Mouse (Mus musculus): Measurements from ENCODE around the gene Rapgef4. TPM values are rescaled to one million over a fixed set of nuclear protein-coding genes. Genes with fewer than 3 reads are reported as not detected.

Gene Rapgef4
- total RNA-seq, 2 experiments from 2014 or later: 207 to 220 TPM

DNA sequence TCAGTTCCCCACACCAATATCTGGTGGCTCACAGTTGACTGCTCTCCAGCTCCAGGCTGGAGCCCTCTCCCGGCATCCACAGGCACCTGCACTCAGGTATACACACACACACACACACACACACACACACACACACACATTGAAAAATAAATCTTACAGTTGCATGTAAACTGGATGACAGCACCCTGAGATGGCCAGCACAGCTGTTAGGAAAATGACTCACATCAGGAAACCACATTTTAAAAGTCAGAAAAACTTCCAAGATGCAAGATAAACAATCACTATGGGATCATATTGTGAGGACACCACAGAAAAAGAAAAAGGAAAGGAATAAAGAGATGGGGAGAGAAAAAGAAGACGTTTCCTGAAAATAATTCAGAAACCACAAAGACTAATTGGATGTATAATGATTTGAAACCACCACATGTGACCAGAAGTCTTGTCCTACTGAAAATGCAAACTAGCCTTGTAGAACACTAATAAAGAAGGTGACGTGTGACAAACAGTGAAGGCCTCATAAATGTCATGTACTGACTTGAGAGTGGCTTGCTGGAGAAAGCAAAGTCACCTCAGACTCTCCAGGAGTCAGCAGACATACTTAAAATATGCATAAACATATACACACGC, 297.3 kb downstream of the Rapgef4 start:
- intact Hi-C loops (cut with DNase I): no loop called here
- DNase-seq (ENCODE audit: low spot score in 2 of 2): no peak

DNA sequence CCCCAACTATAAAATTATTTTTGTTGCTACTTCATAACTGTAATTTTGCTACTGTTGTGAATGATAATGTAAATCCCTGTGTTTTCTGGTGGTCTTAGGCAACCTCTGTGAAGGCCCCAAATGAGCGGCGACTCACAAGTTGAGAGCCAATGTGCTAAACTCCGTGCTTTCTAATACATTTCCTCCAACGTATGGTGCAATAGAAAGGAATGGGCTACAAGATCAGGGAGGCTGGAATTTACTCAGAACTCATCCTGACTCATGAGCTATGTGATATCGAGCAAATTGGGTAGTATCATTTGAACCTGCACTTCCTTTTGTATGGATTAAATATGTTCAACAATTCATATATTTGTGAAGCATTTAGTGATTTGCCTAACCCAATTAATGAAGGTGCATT, 299.5 kb downstream of the Rapgef4 start:
- intact Hi-C loops (cut with DNase I): no loop called here
- no peak for DNase-seq (ENCODE audit: low spot score in 2 of 2)

DNA sequence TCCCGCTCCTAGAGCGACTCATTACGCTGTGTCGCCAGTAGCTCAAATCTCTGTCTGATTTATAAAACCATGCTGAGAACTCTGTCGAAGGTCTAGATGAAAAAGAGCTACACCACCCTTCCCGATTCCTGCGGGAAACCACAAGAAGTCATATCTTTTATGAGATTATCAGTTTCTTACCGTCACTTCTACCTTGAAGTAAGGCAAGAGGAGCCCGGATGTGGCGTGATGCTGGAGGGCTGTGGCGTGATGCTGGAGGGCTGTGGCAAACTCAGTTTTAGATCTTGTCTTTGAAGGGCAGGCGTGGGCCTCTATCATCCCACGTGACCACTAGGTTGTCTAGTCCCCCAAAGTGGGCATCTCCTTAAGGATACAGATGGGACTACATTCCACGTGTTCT, 300.9 kb downstream of the Rapgef4 start:
- intact Hi-C loops (cut with DNase I): no loop called here
- DNase-seq (ENCODE audit: low spot score in 2 of 2): no peak

DNA sequence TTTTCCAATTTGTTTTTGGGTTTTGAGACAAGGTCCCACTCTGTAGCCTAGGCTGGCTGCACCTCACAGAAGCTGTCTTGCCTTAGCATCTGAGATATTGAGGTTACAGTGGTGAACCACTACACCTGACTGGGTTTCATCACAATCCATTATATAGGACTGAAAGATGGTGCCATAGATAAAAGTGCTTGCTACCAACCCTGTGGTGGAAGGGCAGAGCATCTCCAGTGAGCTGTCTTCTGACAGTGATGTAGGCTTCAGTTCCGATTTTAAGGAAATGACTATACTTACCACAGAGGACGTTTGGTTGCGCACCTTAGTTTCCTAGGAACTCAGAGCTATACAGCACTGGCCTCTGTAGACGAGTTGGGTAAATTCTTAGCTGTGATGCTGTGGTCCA, 301.7 kb downstream of the Rapgef4 start:
- no peak for DNase-seq (ENCODE audit: low spot score in 2 of 2)
- intact Hi-C loops (cut with DNase I): no loop called here

DNA sequence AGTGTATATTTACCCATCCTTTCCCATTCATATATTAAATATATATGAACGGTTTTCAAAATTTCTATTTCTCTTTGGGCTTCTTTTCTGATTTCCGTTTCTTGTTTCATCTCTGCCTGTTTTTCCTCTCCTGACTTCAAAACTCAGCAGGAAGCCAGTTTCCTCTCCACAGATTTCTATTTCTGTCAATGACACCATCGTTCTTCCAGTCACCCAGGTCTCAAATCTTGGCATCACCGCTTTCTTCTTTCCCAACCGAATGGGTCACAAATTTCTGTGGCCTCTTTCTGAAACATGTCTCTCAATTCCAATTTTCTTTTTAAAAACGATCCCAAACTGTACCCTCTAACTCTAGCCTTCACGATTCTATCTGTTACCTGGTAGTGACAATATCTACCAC, 303.6 kb downstream of the Rapgef4 start:
- intact Hi-C loops (cut with DNase I): no loop called here
- DNase-seq (ENCODE audit: low spot score in 2 of 2): no peak

DNA sequence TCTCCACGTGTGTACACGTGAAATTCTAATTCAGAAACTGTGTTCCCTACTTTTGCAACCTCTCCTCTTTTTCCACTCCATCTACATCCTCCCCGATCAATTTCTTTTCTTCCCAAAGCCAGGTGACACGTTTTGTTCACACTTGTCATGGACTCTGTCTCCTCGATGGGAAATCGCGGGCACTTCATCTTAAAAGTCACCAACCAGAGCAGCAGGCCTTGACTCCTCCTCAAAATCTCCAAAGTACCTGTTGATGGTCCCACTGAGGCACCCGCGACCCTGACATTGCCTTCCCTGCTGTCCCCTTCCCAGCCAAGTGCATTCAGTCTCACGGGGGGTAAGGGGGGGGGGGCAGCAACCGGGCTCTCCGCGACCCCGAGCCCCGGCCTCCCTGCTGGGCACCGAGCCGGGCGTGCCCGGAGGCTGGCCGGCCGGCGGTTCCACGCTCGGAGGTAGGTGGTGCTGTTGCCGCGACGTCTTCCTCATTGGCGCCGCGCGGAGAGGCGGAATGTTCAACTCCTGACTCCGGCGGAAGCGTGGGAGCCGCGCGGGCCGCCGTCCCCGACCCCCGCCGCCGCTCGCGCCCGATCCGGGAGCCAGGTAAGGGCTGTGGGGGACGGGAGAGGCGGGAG, 304.3 kb downstream of the Rapgef4 start, which contains the start of gene Map3k20:
Map3k20 (plus strand) TSS at position 382 of the 632 bp plus-strand sequence.
- intact Hi-C loops (cut with DNase I): no loop called here
- peak; percentile 20 to 64 for DNase-seq (ENCODE audit: low spot score in 2 of 2)

DNA sequence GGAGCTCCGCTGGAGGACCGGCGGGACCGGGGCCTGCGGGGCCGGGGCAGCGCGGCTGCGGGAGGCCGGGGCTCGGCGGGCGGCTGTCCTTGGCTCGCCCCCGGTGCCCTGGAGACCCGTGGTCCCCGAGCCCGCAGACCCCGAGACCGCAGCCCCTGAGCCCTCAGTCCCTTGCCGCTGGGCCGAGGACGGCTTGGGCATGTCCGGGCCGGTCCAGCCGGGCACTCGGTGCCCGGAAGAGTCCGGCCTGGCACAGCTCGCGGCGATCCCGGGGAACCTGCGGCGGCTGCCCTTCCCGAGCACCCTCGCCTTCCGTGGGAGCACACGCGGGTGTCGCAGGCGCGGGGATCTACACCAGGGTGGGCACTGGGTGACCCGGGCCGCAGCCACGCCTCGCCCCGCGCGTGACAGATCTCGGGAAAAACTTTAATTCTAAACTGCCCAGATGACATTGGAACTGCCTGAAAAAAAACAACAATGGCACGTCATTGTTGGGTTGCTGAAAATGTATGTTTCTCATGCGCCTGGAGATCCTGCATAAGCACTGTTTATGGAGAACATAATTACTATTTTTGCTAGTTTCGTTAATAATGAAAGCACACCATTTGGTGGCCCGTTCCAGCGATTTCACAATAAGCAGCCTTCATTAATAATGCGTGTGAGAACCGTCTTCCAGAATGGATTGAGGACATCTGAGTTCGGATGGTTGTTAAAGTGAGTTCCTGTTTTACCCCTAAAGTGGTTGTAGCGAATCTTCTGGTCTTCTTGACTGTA, 305.0 kb downstream of the Rapgef4 start:
- DNase-seq (ENCODE audit: low spot score in 2 of 2): peak in 1 of 2 experiments; percentile 7
- intact Hi-C loops (cut with DNase I): no loop called here

DNA sequence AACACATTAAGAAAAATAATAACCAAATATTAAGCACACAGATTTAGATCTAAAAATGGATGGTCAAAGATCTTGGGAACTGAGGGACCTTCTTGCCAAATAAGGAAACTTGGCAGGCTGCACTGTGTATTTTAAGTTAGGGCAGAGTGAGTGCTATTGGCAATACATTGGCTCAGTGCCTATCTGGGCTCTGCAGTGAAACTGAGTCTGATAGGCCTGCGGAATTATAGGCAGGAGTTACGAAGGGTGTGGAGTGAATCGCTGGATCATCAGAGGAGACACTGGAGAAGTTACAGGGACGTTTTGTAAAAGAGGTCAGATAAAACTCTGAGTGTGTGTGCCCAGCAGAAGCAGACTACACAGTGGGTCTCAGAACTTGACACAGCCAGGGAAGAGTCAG, 306.1 kb downstream of the Rapgef4 start:
- DNase-seq (ENCODE audit: low spot score in 2 of 2): no peak
- intact Hi-C loops (cut with DNase I): no loop called here

DNA sequence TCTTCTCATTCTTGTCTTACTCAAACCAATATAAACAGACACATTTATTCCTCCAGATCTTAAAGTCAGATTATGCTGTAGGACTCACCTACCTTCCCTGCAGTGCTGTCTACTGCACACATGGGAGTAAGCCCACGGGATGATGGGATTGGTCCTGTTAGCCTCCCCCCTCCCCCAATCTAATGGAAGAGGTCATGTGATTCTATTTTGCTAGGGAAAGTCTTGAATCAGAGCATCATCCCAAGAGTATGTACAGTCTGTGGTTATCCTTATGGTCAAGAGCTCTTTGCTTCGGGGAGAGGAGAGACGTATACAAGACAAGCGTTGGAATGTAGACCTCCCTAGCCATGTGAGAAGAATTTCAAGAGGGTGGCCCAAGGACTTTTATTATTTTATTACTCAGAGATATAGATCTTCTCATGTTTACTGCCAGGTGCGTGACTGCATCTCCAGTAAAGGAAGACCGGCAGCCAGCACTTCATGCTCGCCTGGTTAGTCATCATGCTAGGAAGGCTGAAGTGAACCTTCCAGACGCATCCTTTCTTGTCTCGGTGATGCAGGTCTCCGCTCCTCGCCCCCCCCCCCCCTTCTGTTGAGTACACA, 308.0 kb downstream of the Rapgef4 start:
- no peak for DNase-seq (ENCODE audit: low spot score in 2 of 2)
- intact Hi-C loops (cut with DNase I): no loop called here

DNA sequence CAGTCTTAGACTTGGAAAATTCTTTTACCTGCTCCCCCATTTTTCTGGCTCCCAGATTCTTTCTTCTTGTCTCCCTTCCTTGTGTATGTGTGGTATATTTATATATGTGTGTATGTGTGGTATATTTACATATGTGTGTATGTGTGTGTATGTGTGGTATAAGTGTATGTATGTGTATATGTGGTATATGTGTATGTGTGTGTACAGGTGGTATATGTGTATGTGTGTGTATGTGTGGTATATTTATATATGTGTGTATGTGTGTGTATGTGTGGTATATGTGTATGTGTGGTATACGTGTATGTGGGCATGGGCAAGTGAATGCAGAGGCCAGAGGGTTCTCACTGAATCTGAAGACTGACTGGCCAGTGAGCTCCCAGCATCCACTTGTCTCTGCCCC, 310.1 kb downstream of the Rapgef4 start:
- intact Hi-C loops (cut with DNase I): no loop called here
- DNase-seq (ENCODE audit: low spot score in 2 of 2): no peak

DNA sequence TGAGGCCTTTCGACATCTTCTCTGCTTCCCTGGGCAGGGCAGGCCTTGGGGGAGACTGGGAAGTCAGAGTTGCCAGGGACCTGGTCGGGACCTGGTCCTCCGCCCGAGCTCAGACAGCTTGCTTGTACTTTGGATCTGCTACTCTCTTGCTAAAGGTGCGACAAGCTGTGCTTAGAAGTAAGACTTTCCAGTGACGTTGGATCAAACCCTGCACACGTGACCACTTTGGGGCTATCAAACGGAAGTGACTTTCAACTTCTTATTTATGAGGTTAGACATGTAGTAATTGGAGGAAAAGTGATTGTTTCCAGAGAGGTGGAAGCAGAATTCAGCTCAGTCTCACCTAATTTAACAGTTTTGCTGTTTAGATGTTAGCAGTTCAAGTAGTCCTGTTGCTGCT, 311.5 kb downstream of the Rapgef4 start:
- intact Hi-C loops (cut with DNase I): no loop called here

DNA sequence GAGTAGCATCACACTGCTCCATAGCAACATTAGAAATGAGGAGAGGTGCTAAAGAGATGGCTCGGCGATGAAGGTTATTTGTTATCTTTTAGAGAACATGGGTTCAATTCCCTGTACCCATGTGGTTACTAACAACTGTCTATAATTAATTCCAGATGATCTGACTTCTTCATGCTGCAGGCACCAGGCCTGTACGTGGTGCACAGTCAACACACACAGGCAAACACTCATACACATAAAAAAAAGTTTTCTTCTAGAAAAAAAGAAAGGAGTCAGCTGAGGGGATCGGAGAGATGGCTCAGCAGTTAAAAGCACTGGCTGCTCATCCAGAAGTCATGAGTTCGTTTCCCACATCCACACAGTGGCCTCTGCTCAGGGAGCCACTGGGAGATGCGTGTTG, 314.0 kb downstream of the Rapgef4 start:
- intact Hi-C loops (cut with DNase I): no loop called here

More for the DNA sequence above, 311.5 kb downstream of the Rapgef4 start:
- no peak for DNase-seq (ENCODE audit: low spot score in 2 of 2)

DNA sequence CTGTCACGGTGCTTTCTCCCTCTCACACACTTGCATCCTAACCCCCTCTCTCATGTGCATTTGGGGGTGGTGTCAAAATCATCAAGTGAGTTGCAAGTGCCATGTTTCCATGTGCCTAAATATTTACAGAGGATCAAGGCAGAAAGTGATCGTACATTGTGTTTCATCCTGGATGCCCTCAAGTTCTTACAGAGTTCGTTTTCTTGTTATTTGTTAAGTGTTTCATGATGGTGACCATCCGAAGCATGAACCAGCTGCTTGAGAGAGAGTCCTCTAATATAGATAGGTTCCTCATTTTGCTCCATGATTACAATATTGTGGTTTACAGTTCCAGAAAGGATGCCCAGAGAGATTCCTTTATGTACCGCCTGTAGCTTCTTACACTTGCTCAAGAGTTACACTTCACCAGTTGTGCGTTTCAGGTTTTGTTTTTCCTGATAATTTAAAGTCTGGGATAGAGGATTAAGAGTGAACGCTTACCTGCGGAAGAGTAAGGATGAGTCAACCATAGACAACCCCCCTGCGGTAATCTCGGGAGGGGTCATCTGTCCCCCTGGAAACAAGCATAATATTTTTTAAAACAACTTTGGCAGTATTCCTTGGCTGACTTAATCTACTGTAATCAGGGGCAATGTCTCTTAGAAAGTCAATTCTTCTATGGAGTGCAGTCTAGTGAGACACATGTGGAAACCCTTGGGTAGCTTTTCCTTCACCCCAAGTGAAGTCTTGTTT, 316.1 kb downstream of the Rapgef4 start:
- intact Hi-C loops (cut with DNase I): no loop called here
- no peak for DNase-seq (ENCODE audit: low spot score in 2 of 2)

More for the DNA sequence above, 314.0 kb downstream of the Rapgef4 start:
- DNase-seq (ENCODE audit: low spot score in 2 of 2): no peak

DNA sequence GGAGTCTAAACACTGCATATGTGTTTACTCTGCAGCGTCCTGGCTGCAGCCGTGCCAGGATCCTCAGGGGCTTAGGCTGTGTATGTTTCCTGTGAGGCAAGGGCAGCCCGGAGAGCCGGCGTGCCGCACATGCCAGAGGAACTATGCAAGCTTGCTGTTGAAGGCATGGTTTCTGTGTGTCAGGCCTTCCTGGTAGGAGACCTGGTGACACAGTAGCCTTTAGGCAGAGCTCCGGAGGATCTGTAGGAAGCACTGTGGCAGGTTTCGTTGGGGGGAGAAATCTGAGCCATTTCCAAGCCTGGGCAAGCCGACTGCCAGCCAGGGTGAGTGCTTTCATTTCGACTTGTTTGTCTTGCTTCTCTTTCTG, 316.7 kb downstream of the Rapgef4 start:
- DNase-seq (ENCODE audit: low spot score in 2 of 2): no peak
- intact Hi-C loops (cut with DNase I): loop anchor here (2.0 kb wide), 1 partner anchor 93 kb away; no protein-coding TSS in a partner anchor

DNA sequence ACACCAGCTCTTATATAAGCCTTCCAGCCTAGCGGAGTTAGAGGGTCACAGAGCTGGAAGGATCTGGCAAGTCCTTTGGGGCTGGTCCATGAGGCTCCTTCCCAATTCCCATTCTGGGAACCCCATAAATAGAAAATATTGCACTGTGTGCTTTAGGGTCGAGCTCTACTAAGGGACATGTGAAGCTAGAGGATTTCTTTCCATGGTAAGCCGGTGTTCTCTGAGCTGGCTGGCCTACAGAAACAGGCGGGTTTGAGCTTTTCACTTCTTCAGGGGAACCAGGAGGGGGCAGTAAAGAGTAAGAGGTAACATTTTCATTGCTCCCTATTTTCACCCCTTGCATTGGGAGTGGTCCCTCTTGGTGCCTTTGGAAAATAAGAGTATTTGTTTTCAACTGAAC, 317.4 kb downstream of the Rapgef4 start:
- intact Hi-C loops (cut with DNase I): loop anchor here (2.0 kb wide), 1 partner anchor 92 kb away; no protein-coding TSS in a partner anchor
- DNase-seq (ENCODE audit: low spot score in 2 of 2): no peak

DNA sequence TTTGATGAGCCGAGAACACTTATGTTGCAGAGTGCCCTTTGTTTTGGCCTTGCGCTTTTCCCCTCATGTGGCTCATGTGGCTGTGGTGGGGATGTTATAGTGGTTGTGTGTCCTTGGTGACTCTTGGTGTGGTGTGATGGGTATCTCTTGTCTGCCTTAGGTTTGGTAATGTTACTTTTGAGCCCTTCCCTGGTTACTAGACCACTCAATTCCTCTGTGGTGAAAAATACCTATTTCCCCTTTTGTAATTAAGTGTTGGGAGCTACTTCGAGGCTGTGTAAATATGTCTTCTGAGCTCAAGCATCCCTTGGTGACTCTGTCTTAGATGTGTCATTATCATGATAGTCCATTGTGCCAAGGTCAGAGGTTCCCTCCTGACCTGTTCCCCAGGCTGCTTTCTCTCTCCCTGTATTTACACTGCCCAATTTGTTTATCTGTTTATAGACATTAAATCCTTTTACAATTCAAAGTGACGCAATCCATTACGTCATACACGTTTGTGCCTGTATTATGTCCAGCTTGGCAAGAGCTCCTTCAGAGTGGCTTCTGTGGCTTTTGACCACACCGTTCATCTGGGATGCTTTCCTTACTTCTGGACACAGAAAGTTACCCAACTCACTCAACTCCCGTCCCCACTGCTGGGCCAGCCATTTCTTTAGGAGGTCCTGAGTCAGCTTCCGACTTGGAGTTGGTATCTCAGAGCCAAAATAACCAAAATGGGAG, 320.3 kb downstream of the Rapgef4 start:
- DNase-seq (ENCODE audit: low spot score in 2 of 2): no peak
- intact Hi-C loops (cut with DNase I): no loop called here

DNA sequence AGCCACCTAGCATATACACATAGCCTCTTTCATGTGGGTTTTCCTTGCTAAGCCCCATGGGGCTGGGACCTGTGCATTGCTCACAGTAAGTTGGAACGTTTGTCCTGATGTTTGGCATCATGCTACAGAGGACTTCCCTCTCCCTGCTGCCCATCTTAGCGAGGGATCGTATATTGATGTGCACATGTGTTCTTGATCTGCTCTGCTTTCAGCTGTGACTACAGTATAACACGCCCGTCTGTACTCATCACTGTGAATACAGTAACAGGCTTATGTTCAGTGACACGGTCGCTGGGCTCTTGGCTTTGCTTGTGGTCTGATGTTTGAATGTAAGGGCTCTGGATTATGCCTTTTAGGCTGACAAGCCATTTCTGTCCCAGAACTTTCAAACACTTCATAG, 324.7 kb downstream of the Rapgef4 start:
- no peak for DNase-seq (ENCODE audit: low spot score in 2 of 2)
- intact Hi-C loops (cut with DNase I): no loop called here
